Mouse (Mus musculus): Measurements from ENCODE around the gene Nrf1.

DNA sequence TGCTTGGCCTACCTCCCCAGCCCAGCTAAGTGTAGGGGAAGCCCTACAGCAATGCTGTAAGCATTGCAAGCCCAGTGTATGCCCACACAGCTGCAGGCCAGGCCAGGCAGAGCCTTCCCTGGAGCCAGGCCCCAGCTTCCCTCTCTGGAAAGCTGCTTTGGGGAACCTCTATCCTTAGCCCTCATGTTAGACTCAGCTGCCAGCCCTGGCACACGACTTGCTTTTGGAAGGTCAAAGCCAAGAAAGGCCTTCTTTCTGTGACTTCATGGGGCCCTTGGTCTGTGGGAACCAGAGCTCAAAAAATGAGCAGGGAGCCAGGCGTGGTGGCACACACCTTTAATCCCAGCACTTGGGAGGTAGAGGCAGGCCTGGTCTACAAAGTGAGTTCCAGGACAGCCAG lies 113.8 kb downstream of the Nrf1 start:
- TF ChIP-seq POLR2A (IDR thresholded peaks at IDR 0.05; ENCODE audit: control insufficient read depth, extremely low read depth, insufficient read depth, low read length, poor library complexity) (no peak), CTCF (IDR thresholded peaks at IDR 0.05; ENCODE audit: borderline replicate concordance, control insufficient read depth, extremely low read depth, insufficient read depth, low read length, poor library complexity) (no peak)

Measured in thymus, adult 2 months (tissue).